Mouse (Mus musculus) embryo, embryonic 11.5 days (tissue): ENCODE measurements around the gene Mbnl2.

Source experiments
- DNase-seq: peaks from one replicate; pipeline ENCODE4 v3.0.0-alpha.2; 2012; ENCODE audit warnings: low read depth, low spot score

The Mbnl2 gene

DNA sequence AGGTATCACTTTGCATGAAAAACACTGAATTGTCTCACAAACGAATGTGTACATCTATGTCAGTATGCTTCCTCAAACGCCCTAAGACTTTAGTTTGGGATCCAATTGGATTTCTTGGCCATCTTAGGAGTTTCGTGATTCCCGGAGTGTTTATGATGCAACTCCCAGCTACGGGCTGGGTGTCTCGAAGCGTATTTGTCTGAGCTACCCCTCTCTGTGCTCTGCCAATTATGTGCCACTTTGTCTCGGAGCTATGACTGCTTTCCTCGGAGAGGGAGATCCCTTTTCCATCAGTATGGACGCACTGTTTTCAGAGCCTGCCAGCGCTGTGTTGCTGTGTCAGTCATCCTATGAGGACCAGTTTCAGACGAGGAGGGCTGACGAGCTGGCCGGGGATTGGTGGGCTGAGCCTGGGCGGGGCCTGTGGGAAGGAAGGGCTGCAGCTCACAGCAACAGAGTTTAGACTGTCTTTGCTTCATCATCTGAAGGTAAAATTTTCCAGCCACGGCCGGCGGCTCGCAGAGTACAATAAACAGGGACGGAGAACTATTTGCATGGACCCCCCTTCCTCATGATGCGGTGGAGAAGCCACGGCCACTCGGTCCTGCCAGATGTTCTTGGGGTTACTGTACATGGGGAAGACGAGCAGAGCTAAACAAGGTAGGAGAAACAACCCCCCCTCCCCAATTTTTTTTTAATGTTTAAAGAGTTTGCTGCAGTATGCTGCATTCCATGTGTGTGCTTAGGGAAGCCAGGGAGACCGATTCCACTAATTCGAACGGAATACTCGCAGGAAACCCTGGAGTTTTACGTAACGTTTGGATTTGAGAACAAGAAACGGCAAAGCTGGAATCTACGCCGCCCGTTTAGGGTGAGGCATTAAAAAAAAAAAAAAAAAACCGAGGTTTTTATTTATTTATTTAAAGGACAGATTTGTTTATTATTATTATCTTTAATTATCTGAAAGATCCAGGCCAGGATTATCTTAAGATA, at the start of gene Mbnl2:
TSS of gene Mbnl2 (plus strand) at position 424 of the 993 bp plus-strand sequence.
- peak; percentile 87 for DNase-seq

DNA sequence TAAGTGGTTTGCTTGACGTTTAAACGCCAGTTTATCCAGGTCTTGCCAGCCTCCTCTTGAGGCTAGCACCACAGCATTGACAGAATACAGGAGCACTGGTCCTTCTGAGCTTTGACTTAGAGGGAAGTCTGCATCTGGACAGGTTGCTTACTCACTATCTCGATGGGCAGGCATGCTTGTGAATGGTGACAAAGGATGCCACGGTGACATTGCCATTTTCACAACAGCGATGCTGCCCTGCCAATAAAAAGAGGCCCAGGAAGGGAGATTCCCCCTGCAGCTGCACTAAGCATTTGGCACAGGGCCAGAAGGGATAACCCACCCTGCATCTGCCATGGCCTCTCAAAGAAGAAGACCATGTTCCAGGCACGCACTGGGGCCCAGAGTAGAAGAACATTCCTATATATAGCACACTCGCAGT, 43.4 kb upstream of the Mbnl2 start:
- no peak for DNase-seq

DNA sequence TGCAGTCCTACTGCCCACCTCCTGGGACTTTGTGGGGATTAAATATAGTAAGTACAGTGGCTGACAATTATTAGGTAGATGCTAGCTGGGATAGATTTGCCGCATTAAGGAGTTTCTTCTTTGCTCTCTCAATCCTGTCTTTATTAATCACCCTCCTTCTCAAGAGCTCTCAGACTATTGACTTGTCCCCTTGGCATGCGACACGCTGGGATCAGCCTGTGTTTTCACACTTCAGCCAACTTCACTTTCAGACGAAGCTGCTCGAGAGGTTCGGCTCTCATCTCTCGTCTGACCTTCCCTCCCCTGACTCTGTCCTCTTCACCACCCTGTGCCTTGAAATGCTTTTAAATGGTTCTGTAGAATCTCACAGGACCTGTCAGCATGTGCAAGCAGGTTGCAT, 39.9 kb upstream of the Mbnl2 start:
- no peak for DNase-seq

DNA sequence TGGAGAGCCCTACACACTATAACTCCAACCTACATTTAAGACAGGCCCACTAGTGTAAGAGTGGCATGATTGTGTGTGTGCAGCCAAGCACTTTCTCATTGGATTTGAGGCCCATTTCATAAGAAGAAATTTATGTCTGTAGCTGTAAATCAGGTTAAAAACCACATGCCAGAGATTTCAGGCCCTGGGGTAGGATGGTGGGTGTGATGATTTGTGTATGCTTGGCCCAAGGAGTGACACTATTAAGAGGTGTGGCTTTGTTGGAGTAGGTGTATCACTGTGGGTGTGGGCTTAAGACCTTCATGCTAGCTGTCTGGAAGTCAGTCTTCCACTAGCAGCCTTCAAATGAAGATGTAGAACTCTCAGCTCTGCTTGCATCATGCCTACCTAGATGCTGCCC, 37.0 kb upstream of the Mbnl2 start:
- no peak for DNase-seq

DNA sequence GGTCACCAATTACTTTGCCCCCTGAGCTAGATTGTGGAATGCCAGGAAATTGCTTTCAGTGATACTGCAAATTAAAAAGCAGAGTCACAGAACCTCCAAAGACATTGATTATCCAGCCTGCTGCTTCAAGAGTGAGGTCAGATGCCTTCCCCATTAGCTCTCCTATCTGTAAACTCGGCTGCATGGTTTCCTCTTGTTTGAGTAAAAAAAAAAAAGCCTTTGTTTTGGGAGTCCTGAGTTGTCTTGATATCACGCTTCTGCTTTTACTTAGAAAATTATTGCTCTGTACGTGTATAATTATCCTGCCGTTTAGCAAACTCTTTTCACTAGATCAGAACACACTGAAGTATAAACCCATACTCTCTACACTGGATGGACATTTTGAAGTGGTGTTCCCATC, 35.3 kb upstream of the Mbnl2 start:
- DNase-seq, result no peak

DNA sequence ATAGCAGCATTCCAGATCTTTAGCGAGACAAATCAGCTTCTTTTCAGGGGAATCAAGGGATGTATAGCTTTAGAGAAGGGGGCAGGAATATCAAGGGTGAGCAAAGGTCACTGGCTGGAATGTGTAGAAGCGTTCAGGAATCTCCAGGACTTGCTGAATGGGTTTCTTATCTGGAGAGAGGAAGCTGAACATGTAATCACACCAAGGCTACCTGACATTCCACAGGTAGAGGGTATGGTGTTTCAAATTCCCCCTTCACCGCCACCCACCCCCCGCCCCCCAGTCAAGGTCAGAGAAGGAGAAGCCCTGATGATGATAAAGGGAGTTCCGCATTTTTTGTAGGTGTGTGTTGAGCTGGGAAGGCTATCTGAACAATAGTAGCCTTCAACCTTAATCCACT, 32.8 kb upstream of the Mbnl2 start:
- DNase-seq, result no peak

DNA sequence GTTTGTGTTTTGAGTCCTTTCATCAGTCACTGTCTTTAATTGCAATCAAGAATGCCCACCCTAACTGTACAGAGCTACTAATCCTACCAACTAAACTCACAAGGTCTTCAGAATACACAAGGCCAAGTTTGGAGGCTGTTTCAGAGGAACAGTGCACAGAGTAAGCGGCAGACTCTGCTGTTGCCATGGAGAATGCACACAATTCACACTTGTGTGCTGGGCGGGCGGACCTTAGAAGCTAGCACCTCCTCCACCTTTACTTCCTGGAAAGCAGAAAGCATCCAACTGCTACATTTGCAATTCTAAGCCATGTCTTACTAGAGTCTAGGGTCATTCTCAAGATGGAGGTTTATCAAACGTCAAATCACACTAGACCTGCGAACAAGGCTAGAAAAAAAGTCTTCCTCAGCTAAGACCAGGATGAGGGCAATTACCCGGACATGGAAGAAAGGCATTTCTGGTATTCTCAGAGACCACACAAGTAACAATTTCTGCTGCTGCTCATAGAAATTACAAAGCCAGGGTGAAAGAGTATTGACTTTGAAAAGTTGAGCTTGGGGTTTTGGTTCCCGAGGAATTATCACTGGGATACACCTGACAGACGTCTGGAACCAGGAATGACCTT, 30.3 kb upstream of the Mbnl2 start:
- no peak for DNase-seq

DNA sequence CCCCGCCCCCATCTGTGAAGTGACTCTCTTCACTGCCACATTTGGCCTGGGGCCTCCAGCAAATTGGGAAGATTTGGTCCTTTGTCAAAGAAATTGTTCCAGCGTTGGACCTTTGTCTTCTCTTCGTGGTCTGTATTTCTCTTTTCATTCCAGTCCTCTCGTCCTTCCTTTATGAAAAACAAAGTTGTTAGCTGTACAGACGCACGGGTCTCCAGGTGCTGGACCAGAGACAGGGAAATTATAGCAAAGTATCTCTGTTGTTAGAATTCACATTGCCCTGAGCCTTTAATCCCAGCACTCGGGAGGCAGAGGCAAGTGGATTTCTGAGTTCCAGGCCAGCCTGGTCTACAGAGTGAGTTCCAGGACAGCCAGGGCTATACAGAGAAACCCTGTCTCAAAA, 22.1 kb upstream of the Mbnl2 start:
- DNase-seq, result no peak

DNA sequence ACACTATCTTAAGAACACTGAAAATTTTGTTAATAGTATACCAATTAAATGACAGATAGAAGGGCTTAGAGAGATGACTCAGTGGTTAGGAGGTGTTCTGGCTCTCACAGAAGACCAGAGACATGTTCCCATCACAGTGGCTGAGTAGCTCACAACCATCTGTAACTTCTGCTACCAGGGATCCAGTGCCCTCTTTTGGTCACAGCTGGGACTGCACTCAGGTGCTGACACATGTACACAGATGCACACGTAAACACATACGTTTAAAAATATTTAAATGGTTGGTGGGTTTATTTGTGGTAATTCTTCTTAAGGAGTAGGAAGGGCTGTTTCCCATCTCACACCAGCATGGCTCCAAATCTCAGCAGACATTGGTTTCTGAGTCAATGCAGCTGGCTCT, 19.3 kb upstream of the Mbnl2 start:
- no peak for DNase-seq

DNA sequence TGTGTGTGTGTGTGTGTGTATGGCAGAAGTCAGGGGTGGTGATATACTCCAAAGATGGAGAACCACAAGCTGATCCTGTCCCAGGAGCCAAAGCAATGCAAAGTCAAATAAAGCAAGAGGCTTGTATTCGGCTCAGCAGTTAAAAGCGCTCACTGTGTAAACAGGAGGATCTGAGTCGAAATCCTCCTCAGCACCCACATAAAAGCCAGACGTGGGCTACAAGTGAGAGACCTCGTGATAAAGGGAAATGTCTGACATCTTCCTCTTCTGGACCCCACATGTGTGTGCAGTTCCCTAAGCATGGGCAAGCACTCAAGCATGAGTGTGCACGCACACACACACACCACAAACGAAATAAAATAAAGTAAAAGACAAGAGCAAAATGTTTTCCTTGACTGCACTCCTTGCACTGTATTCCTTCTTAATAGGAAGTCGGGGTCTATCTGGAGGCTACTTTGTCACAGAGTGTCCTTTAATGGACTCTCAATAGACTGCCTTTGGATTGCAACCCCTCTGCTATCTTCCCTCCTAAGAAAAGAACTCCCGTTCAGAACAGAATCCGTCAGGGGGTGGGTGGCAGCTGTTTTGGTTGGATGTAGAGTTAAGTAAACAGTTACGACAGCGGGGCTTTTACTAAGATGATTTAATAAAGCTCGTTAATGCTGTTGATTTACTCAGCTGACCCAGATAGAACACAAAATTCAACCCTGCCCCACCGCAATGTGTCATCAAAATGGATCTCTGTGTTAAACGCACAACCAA, 18.7 kb upstream of the Mbnl2 start:
- no peak for DNase-seq

DNA sequence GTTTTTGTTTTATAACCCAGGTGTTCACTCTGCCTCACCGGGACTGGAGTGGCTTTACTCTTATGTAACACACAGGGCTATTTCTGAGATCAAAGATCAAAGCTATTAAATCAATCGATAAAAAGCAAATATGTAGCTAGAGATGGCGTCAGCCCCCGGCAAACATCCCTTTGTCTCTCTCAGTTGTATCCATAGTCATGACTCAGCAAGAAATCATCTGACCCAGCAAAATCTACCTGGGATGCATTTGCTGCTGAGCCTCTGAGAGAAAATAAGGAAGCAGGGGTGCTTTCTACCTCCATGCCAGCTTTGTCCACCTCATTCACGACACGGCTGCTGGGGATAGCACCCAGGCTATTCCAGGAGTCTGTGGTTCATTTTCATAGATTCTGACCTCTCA, 18.0 kb upstream of the Mbnl2 start:
- no peak for DNase-seq

DNA sequence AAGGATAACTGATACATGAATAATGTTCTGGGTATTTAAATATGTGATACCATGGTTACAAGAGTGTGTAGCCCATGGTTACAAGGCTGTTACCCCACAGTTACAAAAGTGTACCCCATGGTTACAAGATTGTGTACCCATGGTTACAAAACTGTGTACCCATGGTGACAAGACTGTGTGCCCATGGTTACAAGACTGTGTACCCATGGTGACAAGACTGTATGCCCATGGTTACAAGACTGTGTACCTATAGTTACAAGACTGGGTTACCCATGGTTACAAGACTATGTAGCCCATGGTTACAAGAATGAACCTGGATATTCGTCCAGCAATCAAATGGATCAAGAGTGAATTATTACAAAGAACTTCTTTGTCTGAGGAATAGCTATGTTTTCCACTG, 16.0 kb upstream of the Mbnl2 start:
- DNase-seq, result no peak

DNA sequence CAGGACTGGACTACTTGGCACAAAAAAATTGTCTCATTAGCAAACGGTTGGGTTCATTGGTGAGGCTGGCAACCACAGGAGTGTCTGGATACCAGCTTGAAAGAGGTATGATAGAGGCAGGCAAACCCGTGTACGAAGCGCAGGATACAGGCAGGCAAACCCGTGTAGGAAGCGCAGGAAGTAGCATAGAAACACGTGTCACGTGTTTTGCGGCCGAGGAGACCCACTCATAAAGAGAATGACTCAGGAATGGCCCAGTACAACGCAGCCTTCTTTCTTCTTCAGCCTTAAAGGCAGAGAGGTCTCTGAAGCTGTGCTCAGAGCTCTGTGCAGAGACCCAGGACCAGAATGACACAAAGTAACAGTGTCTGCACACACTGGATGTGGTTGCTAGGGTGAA, 13.9 kb upstream of the Mbnl2 start:
- DNase-seq, result no peak

DNA sequence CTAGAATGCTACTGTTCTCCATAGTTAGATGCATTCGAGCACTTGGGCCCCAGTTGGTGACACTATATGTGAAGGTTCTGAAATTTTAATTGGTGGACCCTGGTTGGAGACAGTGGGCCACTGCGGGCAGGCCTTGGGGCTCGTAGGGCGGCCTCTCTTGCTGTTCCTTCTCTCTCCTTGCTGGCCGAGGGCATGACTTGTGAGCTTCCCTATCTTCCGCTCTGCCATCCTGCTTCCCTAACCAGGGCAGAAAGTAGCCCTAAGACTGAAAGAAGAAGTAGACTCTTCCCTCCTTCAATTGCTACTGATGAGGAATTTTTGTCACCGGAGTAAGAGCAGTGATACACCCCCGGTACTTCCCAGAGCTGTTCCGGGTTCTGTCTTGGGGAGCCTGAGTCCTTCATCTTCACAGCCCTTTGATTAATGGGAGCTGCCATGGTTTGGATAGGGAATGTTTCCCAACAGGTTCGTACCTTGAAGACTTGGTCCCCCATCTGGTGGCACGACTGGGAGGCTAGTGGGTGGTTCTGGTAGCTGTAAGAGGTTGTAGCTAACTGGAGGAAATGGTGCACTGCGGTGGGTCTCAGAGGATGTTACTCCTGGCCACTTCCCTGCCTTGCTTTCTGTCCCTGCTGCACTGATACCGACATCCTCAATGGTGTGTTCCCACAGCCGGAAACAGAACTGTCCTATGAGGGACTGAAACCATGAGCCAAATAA, 12.6 kb upstream of the Mbnl2 start:
- no peak for DNase-seq

DNA sequence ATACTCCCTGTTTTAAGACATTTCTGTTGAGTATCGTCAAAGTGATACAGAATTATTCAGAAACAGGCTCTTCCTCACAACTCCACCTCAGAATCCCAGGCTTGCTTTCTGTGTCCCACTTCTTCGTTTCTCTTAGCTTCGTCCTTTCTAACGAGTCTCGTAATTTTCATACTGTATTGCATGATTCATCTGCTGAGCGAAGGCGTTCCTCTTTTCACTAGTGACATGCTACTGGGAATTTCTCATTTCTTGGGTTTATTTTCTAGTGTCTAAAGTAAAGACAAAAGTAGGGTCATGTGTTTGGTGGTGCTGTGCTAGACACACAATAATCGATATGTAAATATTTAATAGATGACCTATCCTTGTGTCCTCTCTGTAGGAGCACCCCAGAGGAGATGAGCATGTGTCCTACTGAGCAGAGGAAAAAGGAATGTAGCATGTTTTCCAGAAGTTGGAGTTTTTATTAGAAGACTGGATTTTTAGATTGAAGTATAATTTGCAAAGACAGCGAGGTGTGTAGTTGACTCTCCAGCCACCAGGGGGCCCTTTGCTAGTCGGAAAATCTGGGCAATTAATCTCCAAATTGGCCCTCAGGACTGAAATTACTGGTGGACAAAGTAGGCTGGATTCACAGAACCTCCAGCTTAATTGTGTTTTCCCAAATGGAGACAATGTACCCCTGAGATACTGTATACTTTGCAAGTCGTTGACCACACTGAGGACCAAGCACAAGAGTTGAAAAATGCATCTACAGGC, 11.9 kb upstream of the Mbnl2 start:
- DNase-seq, result no peak

DNA sequence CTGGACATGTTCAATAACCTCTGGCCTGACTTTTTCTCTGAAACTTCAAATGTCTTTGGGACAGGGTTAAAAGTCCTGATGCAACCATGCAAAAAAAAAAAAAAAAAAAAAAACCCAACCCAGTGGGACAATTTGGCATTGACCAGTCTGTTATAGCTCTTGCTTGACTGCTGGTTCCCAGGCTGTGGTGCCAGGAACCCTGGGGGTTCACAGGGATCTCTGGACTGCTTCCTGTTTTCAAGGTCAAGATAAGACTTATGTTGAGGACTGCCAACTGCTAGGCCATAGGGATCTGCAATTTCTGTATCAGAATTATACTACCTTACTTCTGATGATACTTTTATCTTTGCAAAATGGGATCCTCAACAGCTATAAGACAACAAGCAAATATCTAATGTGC, 9.6 kb upstream of the Mbnl2 start:
- no peak for DNase-seq

DNA sequence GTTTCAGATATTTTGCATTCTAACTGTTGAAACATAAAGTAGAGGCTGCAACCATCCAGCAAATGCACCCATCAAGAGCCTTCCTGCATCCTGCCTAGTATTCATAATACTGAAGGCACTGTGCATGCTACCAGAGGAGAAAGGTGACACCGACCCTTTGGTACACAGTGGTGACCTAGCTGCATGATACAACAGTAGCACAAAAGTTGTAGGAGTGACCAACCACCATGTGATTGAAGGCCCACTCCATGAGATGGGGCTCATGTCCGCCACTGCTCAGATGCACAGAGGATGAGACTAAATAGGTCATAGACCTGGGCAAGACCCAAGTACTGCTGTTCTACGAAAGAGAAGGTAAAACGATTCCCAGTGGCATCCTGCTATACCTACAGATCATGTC, 8.3 kb upstream of the Mbnl2 start:
- no peak for DNase-seq

DNA sequence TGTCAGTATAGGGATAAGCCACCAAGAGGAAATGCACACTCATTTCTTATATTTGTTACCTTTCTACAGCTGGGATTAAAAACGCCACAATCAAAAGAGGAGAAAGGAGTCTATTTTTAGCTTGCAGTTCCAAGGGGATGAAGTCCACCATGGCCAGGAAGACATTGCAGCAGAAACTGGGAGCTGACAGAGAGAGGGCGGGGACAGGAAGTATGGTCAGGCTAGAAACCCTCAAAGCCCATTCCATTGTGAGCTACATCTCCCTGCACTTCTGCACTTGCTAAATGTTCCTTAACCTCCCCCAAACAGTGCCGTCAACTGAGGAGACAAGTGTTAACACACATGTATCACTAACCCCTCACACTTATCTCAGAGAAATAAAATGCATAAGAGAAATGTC, 5.4 kb upstream of the Mbnl2 start:
- no peak for DNase-seq

DNA sequence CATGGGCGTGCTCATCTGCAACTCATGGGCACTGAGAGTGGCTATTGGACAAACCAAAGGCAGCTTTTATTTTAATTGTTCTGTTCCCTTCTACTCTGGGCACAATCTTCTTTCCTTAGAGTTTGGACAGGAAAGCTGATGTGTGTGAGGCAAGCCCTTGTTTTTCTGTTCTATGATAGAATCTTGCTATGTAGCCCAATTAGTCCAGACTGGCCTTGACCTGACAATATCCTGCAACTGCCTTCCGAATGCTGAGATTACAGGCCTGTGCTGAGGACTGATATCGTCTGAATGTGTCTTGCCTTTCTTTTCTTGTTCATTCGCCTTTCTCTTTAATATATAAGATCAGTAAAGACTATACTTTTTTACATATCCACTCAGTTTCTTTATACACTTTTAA, 4.8 kb upstream of the Mbnl2 start:
- no peak for DNase-seq

DNA sequence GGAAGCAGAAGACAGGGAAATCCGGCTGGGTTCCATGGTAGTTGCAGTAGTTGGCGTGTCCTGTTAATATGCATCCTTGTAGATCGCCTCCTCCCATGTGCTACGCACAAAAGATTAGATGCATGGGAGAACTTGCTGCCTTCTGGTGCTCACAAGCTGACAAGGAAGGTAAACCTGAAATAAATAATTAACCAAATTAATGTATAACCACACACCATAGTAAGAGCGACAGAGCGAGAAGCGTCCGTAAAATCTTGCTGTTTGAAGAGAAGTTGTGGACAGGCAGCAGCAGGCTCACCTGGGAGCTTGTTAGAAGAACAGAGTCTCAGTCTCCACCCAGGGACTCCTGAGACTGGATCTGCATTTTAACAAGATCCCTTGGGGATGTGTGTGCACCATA, 4.4 kb upstream of the Mbnl2 start:
- no peak for DNase-seq

DNA sequence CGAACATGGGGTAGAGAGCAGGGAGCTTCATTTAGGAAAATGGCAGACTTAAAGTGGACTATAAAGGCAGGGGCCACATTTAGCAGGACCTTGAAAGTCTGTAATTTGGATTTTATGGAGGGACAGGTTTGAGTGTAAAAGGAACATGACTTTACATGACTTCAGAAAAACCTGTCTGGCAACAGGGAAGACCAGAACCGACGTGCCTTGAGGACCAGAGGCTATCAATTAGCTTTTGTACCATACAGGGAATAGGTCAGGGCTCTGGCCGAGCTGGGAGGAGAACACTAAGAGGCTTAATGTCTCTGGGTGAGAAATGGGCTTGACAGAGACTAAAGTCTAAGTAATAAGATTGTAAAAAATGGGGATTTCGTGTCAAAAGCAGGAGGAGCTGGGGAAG, 1.7 kb upstream of the Mbnl2 start:
- DNase-seq, result no peak
